Mouse (Mus musculus) lung, postnatal 0 days (tissue): ENCODE measurements around the gene Grk6.

Experiments
- CTCF ChIP-seq: IDR thresholded peaks from 2 replicates; pipeline ENCODE4 v1.5.1; 2016; ENCODE audit warnings: antibody characterized with exemption, mild to moderate bottlenecking
- EP300 ChIP-seq: IDR thresholded peaks from 2 replicates; pipeline ENCODE4 v1.6.1; 2016; ENCODE audit warnings: antibody characterized with exemption, mild to moderate bottlenecking, control low read depth

- TF ChIP-seq CTCF (no peak), EP300 (no peak)
These were observed 63.7 kb downstream of the Grk6 start for GRCm38 (mm10) chr13:55508531-55508930.
